Mouse (Mus musculus) ES-E14 (cell line): ENCODE data around the gene Grb10. TPM values are rescaled to one million over a fixed set of nuclear protein-coding genes. Genes with fewer than 3 reads are reported as not detected.

Source experiments
- DNase-seq: peaks from one replicate; pipeline ENCODE4 v3.0.0-alpha.2; 2013; ENCODE audit warnings: low read depth, low spot score
- H3K27ac ChIP-seq: 2 replicates; pipeline ENCODE4 v1.5.1; 2012; ENCODE audit warnings: low read depth, mild to moderate bottlenecking, low read length, moderate library complexity, mixed read lengths; ENCODE audit not compliant: poor library complexity, insufficient read depth, severe bottlenecking
- H3K36me3 ChIP-seq: 2 replicates; pipeline ENCODE4 v1.6.1; 2012; ENCODE audit warnings: mild to moderate bottlenecking, low read length, moderate library complexity, mixed read lengths; ENCODE audit not compliant: control insufficient read depth, poor library complexity, insufficient read depth, severe bottlenecking
- H3K4me1 ChIP-seq, 2 experiments: fragments of 150-350 bp in 1 of 2; sonication (generic) in 1 of 2; 2 replicates each; pipeline ENCODE4 v1.6.1; 2012; ENCODE audit warnings: low read length in 2 of 2, mild to moderate bottlenecking in 1 of 2, mixed read lengths in 1 of 2; ENCODE audit not compliant: control insufficient read depth in 2 of 2, insufficient read depth in 2 of 2, poor library complexity in 1 of 2
- H3K4me3 ChIP-seq, 2 experiments: fragments of 150-350 bp in 1 of 2; sonication (generic) in 1 of 2; 2 replicates each; pipeline ENCODE4 v1.5.1; 2012; ENCODE audit warnings: low read length in 2 of 2, low read depth in 1 of 2, mild to moderate bottlenecking in 1 of 2, mixed read lengths in 1 of 2; ENCODE audit not compliant: insufficient read depth in 1 of 2, poor library complexity in 1 of 2, severe bottlenecking in 1 of 2
- H3K9ac ChIP-seq: 2 replicates; pipeline ENCODE4 v1.6.1; 2012; ENCODE audit warnings: low read depth, mild to moderate bottlenecking, low read length, mixed read lengths; ENCODE audit not compliant: poor library complexity, insufficient read depth, severe bottlenecking
- H3K9me3 ChIP-seq: fragments of 150-350 bp; sonication (generic); 2 replicates; pipeline ENCODE4 v1.6.1; 2012; ENCODE audit warnings: low read depth, mild to moderate bottlenecking, low read length; ENCODE audit not compliant: control insufficient read depth, insufficient read depth
- CHD2 ChIP-seq: IDR thresholded peaks from 2 replicates; pipeline ENCODE4 v1.6.1; 2014; ENCODE audit warnings: mild to moderate bottlenecking, low read depth, low read length, inconsistent platforms
- HCFC1 ChIP-seq: IDR thresholded peaks from 2 replicates; pipeline ENCODE4 v1.6.1; 2012; ENCODE audit warnings: low read length, inconsistent platforms, borderline replicate concordance; ENCODE audit not compliant: insufficient read depth
- MAFK ChIP-seq: IDR thresholded peaks from 2 replicates; pipeline ENCODE4 v1.6.1; 2014; ENCODE audit warnings: mild to moderate bottlenecking, low read depth, low read length, inconsistent platforms; ENCODE audit not compliant: insufficient read depth
- ZC3H11A ChIP-seq: IDR thresholded peaks from 2 replicates; pipeline ENCODE4 v1.6.1; 2012; ENCODE audit warnings: low read depth, mild to moderate bottlenecking, inconsistent platforms, low read length, borderline replicate concordance
- ZNF384 ChIP-seq: IDR thresholded peaks from 2 replicates; pipeline ENCODE4 v1.6.1; 2012; ENCODE audit warnings: low read depth, low read length, inconsistent platforms
- in situ Hi-C, 2 experiments: fragments of 600-800 bp; cut with MboI; formaldehyde crosslinking; loops; one replicate each; pipeline ENCODE4 v1.15.1; 2025; ENCODE audit warnings: low sequenced_read_pairs in 2 of 2, inconsistent platforms in 1 of 2; ENCODE audit not compliant: unreplicated experiment in 2 of 2
- total RNA-seq: library from RNA; depleted of rRNA; stranded (reverse); fragments of 300-350 nt; gene quantifications from 2 replicates; pipeline ENCODE4 v1.2.3, GENCODE M21; 2012

Gene Grb10
- total RNA-seq, 1 experiment = 33.4 TPM

- no peak for TF ChIP-seq ZC3H11A
- TF ChIP-seq MAFK = no peak
- TF ChIP-seq ZNF384 = no peak
- TF ChIP-seq HCFC1 = no peak
- no peak for TF ChIP-seq CHD2
- no peak overlapping the region for H3K27ac ChIP-seq
- no peak overlapping the region for H3K9ac ChIP-seq
- no peak overlapping the region for H3K4me3 ChIP-seq
- H3K9me3 ChIP-seq = no peaks in the 10 kb centered on the region
- peaks cover under 1 to 2% of the 10 kb centered on the region in 2 experiments; a peak in 2 of 4 replicates for H3K4me1 ChIP-seq
- in situ Hi-C loops = no loop called here
- peaks cover 8% of the 10 kb centered on the region; the same call in 1 of the 2 replicates for H3K36me3 ChIP-seq
- no peak for DNase-seq
These were observed 109.4 kb downstream of the Grb10 start for GRCm38 (mm10) chr11:11929059-11929458.

- no peak for TF ChIP-seq ZNF384
- TF ChIP-seq MAFK = no peak
- TF ChIP-seq ZC3H11A = no peak
- Histone ChIP-seq H3K9ac (no peak overlapping the region), H3K27ac (no peak overlapping the region), H3K9me3 (no peaks in the 10 kb centered on the region), H3K4me3 (no peak overlapping the region), H3K36me3 (peaks cover 6% of the 10 kb centered on the region; the same call in 1 of the 2 replicates), H3K4me1 (peaks cover 3 to 4% of the 10 kb centered on the region in 2 experiments; a peak in 2 of 4 replicates)
- in situ Hi-C loops = no loop called here
- DNase-seq = no peak
These were observed 109.9 kb downstream of the Grb10 start for GRCm38 (mm10) chr11:11928586-11928985.

GRCm38 (mm10) chr11:11923900-11924299 is 114.6 kb downstream of the Grb10 start:
- no peaks in the 10 kb centered on the region for H3K36me3 ChIP-seq
- no peaks in the 10 kb centered on the region for H3K9me3 ChIP-seq
- H3K9ac ChIP-seq = no peak overlapping the region
- H3K4me1 ChIP-seq = peaks cover 5 to 8% of the 10 kb centered on the region in 2 experiments; a peak in 3 of 4 replicates
- no peak for DNase-seq
- in situ Hi-C loops = no loop called here
- TF ChIP-seq CHD2 = no peak
- TF ChIP-seq ZNF384 = no peak
- no peak for TF ChIP-seq HCFC1
- TF ChIP-seq ZC3H11A = no peak
- no peak for TF ChIP-seq MAFK
- H3K27ac ChIP-seq = no peak overlapping the region
- no peak overlapping the region for H3K4me3 ChIP-seq

GRCm38 (mm10) chr11:11923345-11923744 is 115.1 kb downstream of the Grb10 start:
- Histone ChIP-seq H3K9me3 (no peaks in the 10 kb centered on the region), H3K9ac (no peak overlapping the region), H3K4me1 (peaks cover 5 to 8% of the 10 kb centered on the region in 2 experiments; a peak in 3 of 4 replicates), H3K27ac (no peak overlapping the region), H3K36me3 (no peaks in the 10 kb centered on the region), H3K4me3 (no peak overlapping the region)
- DNase-seq = no peak
- TF ChIP-seq CHD2 = no peak
- TF ChIP-seq ZNF384 = no peak
- TF ChIP-seq ZC3H11A = no peak
- TF ChIP-seq MAFK = peak; percentile 60; the same call in 1 of the 2 replicates
- TF ChIP-seq HCFC1 = no peak
- in situ Hi-C loops = no loop called here

- H3K9me3 ChIP-seq = no peaks in the 10 kb centered on the region
- no peak overlapping the region for H3K4me3 ChIP-seq
- peaks cover 5 to 8% of the 10 kb centered on the region in 2 experiments; a peak in 3 of 4 replicates for H3K4me1 ChIP-seq
- H3K36me3 ChIP-seq = no peaks in the 10 kb centered on the region
- H3K27ac ChIP-seq = no peak overlapping the region
- DNase-seq = no peak
- TF ChIP-seq ZNF384 (no peak), HCFC1 (no peak), MAFK (no peak), ZC3H11A (no peak), CHD2 (no peak)
- no peak overlapping the region for H3K9ac ChIP-seq
- in situ Hi-C loops = no loop called here
These were observed 116.4 kb downstream of the Grb10 start for GRCm38 (mm10) chr11:11922106-11922505.
